Mouse (Mus musculus): ENCODE measurements around the gene Tyw5. TPM values are rescaled to one million over a fixed set of nuclear protein-coding genes. Genes with fewer than 3 reads are reported as not detected.

Tyw5 gene
- total RNA-seq, 2 experiments from 2014 or later = 19.6 to 25.5 TPM

- DNase-seq (ENCODE audit: low spot score in 2 of 2) = no peak
Observed at GRCm38 (mm10) chr1:57388402-57389155, 18.3 kb downstream of the Tyw5 start.

GRCm38 (mm10) chr1:57387876-57388275 is 19.0 kb downstream of the Tyw5 start:
- no peak for DNase-seq (ENCODE audit: low spot score in 2 of 2)

- no peak for DNase-seq (ENCODE audit: low spot score in 2 of 2)
Observed at GRCm38 (mm10) chr1:57386519-57386918, 20.4 kb downstream of the Tyw5 start.

- DNase-seq (ENCODE audit: low spot score in 2 of 2) = peak; percentile 83 to 87
Observed at GRCm38 (mm10) chr1:57377376-57378341, 29.2 kb downstream of the Tyw5 start, which contains the start of gene 1700066M21Rik. Gene 1700066M21Rik, plus strand, starts transcription at chr1:57377620.

GRCm38 (mm10) chr1:57376806-57377205 is 30.1 kb downstream of the Tyw5 start:
- no peak for DNase-seq (ENCODE audit: low spot score in 2 of 2)

- DNase-seq (ENCODE audit: low spot score in 2 of 2) = no peak
Observed at GRCm38 (mm10) chr1:57375276-57375675, 31.6 kb downstream of the Tyw5 start.

GRCm38 (mm10) chr1:57370451-57370850 is 36.5 kb downstream of the Tyw5 start:
- DNase-seq (ENCODE audit: low spot score in 2 of 2) = no peak

- DNase-seq (ENCODE audit: low spot score in 2 of 2) = no peak
Observed at GRCm38 (mm10) chr1:57369111-57369510, 37.8 kb downstream of the Tyw5 start.

GRCm38 (mm10) chr1:57367446-57367845 is 39.5 kb downstream of the Tyw5 start:
- no peak for DNase-seq (ENCODE audit: low spot score in 2 of 2)

GRCm38 (mm10) chr1:57358546-57358945 is 48.4 kb downstream of the Tyw5 start:
- no peak for DNase-seq (ENCODE audit: low spot score in 2 of 2)

- DNase-seq (ENCODE audit: low spot score in 2 of 2) = no peak
Observed at GRCm38 (mm10) chr1:57351941-57352340, 55.0 kb downstream of the Tyw5 start.

GRCm38 (mm10) chr1:57347487-57347886 is 59.4 kb downstream of the Tyw5 start:
- DNase-seq (ENCODE audit: low spot score in 2 of 2) = no peak

GRCm38 (mm10) chr1:57341197-57341596 is 65.7 kb downstream of the Tyw5 start:
- no peak for DNase-seq (ENCODE audit: low spot score in 2 of 2)

GRCm38 (mm10) chr1:57339156-57339796 is 67.6 kb downstream of the Tyw5 start:
- no peak for DNase-seq (ENCODE audit: low spot score in 2 of 2)

Other genes with a start within 250 kb of the Tyw5 start
- 1 to 10 TPM; 6.7 to 7.5 TPM for gene 1700066M21Rik, start 29.5 kb downstream of the Tyw5 start, total RNA-seq (2021)
- gene Maip1, start 773 bp downstream of the Tyw5 start, total RNA-seq (2021) = 10 to 100 TPM; 17.5 to 18.0 TPM